Mouse (Mus musculus): ENCODE data around the gene Miga1.

DNA sequence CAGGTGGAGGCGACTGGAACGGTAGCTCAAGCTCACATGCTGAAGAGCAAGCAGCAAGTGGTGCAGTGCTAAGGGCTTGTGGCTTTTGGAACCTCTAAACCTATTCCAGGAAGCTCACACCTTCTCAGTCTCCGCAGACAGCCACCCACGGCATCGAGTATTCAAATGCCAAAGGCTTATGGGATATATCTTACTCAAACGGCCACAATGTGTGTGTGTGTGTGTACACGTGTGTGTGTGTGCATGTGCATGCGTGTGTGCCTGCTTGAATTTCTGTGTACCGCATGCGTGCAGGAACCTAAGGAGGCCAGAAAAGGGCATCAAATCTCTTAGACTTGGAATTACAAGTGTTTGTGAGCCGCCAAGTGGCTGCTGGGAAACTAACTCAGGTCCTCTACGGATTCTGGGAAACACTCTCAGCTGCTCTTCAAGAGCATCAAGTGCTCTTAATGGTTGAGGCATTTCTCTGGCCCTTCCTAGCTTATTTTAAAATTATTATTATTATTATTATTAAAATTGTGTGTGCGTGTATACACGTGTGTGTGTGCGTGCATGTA is 2.8 kb upstream of the Miga1 start:
- TF ChIP-seq CTCF (IDR thresholded peaks at IDR 0.05; ENCODE audit: borderline replicate concordance, insufficient read depth, low read length): no peak
- TF ChIP-seq POLR2A (IDR thresholded peaks at IDR 0.05; ENCODE audit: low read depth, low read length): no peak

Data from embryonic fibroblast, embryonic 13.5 days (primary cell).